Mouse (Mus musculus) CH12.LX (cell line): Measurements from ENCODE around the gene Cdk14.

Experiments used
- CTCF ChIP-seq, 2 experiments: IDR thresholded peaks in 1 of 2; conservative IDR thresholded peaks in 1 of 2; 2 replicates each; pipeline ENCODE4 v1.5.1; 2011 to 2012; ENCODE audit warnings: low read depth in 2 of 2, low read length in 2 of 2, improper control_type of control experiment in 1 of 2, inconsistent platforms in 1 of 2, mild to moderate bottlenecking in 1 of 2, moderate library complexity in 1 of 2
- E2F4 ChIP-seq: IDR thresholded peaks from 2 replicates; pipeline ENCODE4 v1.6.1; 2011; ENCODE audit warnings: low read depth, low read length, improper control_type of control experiment; ENCODE audit not compliant: insufficient replicate concordance
- EP300 ChIP-seq: IDR thresholded peaks from 2 replicates; pipeline ENCODE4 v1.6.1; 2011; ENCODE audit warnings: low read length, improper control_type of control experiment
- POLR2A ChIP-seq: IDR thresholded peaks from 2 replicates; pipeline ENCODE4 v1.6.1; 2011; ENCODE audit warnings: low read depth, mild to moderate bottlenecking, improper control_type of control experiment, low read length
- POLR2AphosphoS2 ChIP-seq: IDR thresholded peaks from 2 replicates; pipeline ENCODE4 v1.6.1; 2011; ENCODE audit warnings: low read depth, low read length, improper control_type of control experiment
- RCOR1 ChIP-seq: conservative IDR thresholded peaks from 2 replicates; pipeline ENCODE4 v1.6.1; 2012; ENCODE audit warnings: low read depth, mild to moderate bottlenecking, inconsistent platforms, low read length, improper control_type of control experiment
- TBP ChIP-seq: conservative IDR thresholded peaks from 2 replicates; pipeline ENCODE4 v1.6.1; 2011; ENCODE audit warnings: low read depth, low read length, improper control_type of control experiment
- USF2 ChIP-seq: conservative IDR thresholded peaks from 2 replicates; pipeline ENCODE4 v1.6.1; 2011; ENCODE audit warnings: low read depth, low read length, improper control_type of control experiment

- TF ChIP-seq POLR2A, result no peak
- TF ChIP-seq E2F4, result no peak
- no peak for TF ChIP-seq TBP
- TF ChIP-seq USF2, result no peak
- TF ChIP-seq EP300, result no peak
- TF ChIP-seq CTCF (conservative IDR thresholded peaks at IDR 0.05 in 1 of 2, IDR thresholded peaks at IDR 0.05 in 1 of 2; ENCODE audit: low read depth in 2 of 2, low read length in 2 of 2), result no peak
- no peak for TF ChIP-seq POLR2AphosphoS2
- TF ChIP-seq RCOR1, result no peak
Measured at GRCm38 (mm10) chr5:4822041-4822440, 598.1 kb downstream of the Cdk14 start.
